Mouse (Mus musculus): Measurements from ENCODE around the gene Zbtb34. TPM values are rescaled to one million over a fixed set of nuclear protein-coding genes. Genes with fewer than 3 reads are reported as not detected.
A peak's percentile ranks its signal among the peaks of the same experiment; 100 is the strongest.

Gene Zbtb34
- polyA plus RNA-seq, 1 experiment from 2014 or later = 7.5 TPM

DNA sequence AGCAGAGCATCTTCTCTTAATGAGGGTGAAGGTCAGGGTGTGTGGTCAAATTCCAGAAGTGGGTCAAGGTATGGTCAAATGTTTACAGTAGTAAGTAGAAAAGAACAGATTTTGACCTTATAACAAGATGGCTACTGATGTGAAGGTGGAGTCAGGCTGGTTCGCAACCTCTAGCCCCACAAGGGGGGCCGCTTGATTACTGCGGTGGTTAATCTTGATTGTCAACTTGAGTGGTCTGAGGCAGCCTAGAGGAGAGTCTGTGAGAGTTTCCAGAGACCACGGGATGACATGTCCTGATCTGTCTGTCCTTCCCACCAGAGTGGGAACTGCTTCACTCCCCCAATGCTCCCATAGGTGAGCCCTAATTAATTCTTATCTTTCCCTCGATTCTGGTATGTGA lies 30.6 kb downstream of the Zbtb34 start:
- Histone ChIP-seq H3K27ac (ENCODE audit: low read length) (no peak overlapping the region), H3K36me3 (ENCODE audit: control insufficient read depth, insufficient read depth, low read length) (no peaks in the 10 kb centered on the region), H3K4me3 (replicated peaks; ENCODE audit: low read length) (no peak overlapping the region), H3K9ac (ENCODE audit: low read length) (no peak overlapping the region), H3K4me2 (ENCODE audit: low read depth, low read length) (no peak overlapping the region), H3K27me3 (ENCODE audit: control insufficient read depth, insufficient read depth, low read length) (no peaks in the 10 kb centered on the region), H3K9me3 (replicated peaks; ENCODE audit: control insufficient read depth, low read length) (no peaks in the 10 kb centered on the region), H3K4me1 (ENCODE audit: control insufficient read depth, insufficient read depth, low read length) (0 out of 2 replicates have a peak, but pooled peaks cover 3% of the 10 kb centered on the region)
- 72% methylated on average over 5 of the region's 5 CpGs for WGBS
- no peak for ATAC-seq (ENCODE audit: insufficient read depth, low FRiP score)

GRCm38 (mm10) chr2:33399091-33399490 lies 32.0 kb downstream of the Zbtb34 start:
- Histone ChIP-seq H3K4me3 (replicated peaks; ENCODE audit: low read length) (no peak overlapping the region), H3K9ac (ENCODE audit: low read length) (no peak overlapping the region), H3K4me2 (ENCODE audit: low read depth, low read length) (no peak overlapping the region), H3K9me3 (replicated peaks; ENCODE audit: control insufficient read depth, low read length) (no peaks in the 10 kb centered on the region), H3K27me3 (ENCODE audit: control insufficient read depth, insufficient read depth, low read length) (no peaks in the 10 kb centered on the region), H3K4me1 (ENCODE audit: control insufficient read depth, insufficient read depth, low read length) (0 out of 2 replicates have a peak, but pooled peaks cover 3% of the 10 kb centered on the region), H3K36me3 (ENCODE audit: control insufficient read depth, insufficient read depth, low read length) (no peaks in the 10 kb centered on the region), H3K27ac (ENCODE audit: low read length) (no peak overlapping the region)
- WGBS = 75% methylated on average over 7 of the region's 7 CpGs
- ATAC-seq (ENCODE audit: insufficient read depth, low FRiP score) = no peak

GRCm38 (mm10) chr2:33397036-33397435 lies 34.1 kb downstream of the Zbtb34 start:
- Histone ChIP-seq H3K4me2 (ENCODE audit: low read depth, low read length) (no peak overlapping the region), H3K4me3 (replicated peaks; ENCODE audit: low read length) (no peak overlapping the region), H3K27me3 (ENCODE audit: control insufficient read depth, insufficient read depth, low read length) (no peaks in the 10 kb centered on the region), H3K9ac (ENCODE audit: low read length) (no peak overlapping the region), H3K4me1 (ENCODE audit: control insufficient read depth, insufficient read depth, low read length) (0 out of 2 replicates have a peak, but pooled peaks cover under 1% of the 10 kb centered on the region), H3K36me3 (ENCODE audit: control insufficient read depth, insufficient read depth, low read length) (no peaks in the 10 kb centered on the region), H3K27ac (ENCODE audit: low read length) (no peak overlapping the region), H3K9me3 (replicated peaks; ENCODE audit: control insufficient read depth, low read length) (no peaks in the 10 kb centered on the region)
- no peak for ATAC-seq (ENCODE audit: insufficient read depth, low FRiP score)
- 52% methylated on average over 4 of the region's 4 CpGs for WGBS

- Histone ChIP-seq H3K27me3 (ENCODE audit: control insufficient read depth, insufficient read depth, low read length) (no peaks in the 10 kb centered on the region), H3K4me1 (ENCODE audit: control insufficient read depth, insufficient read depth, low read length) (no peaks in the 10 kb centered on the region), H3K4me2 (ENCODE audit: low read depth, low read length) (no peak overlapping the region), H3K9ac (ENCODE audit: low read length) (no peak overlapping the region), H3K36me3 (ENCODE audit: control insufficient read depth, insufficient read depth, low read length) (no peaks in the 10 kb centered on the region), H3K4me3 (replicated peaks; ENCODE audit: low read length) (no peak overlapping the region), H3K27ac (ENCODE audit: low read length) (no peak overlapping the region), H3K9me3 (replicated peaks; ENCODE audit: control insufficient read depth, low read length) (no peaks in the 10 kb centered on the region)
- 77% methylated on average over 2 of the region's 2 CpGs for WGBS
- ATAC-seq (ENCODE audit: insufficient read depth, low FRiP score) = no peak
Observed at GRCm38 (mm10) chr2:33395053-33395452, 36.1 kb downstream of the Zbtb34 start.

GRCm38 (mm10) chr2:33393951-33394635 lies 37.0 kb downstream of the Zbtb34 start:
- no peak overlapping the region for H3K9ac ChIP-seq (ENCODE audit: low read length)
- H3K9me3 ChIP-seq (replicated peaks; ENCODE audit: control insufficient read depth, low read length) = no peaks in the 10 kb centered on the region
- no peak overlapping the region for H3K4me2 ChIP-seq (ENCODE audit: low read depth, low read length)
- no peak for ATAC-seq (ENCODE audit: insufficient read depth, low FRiP score)
- no peaks in the 10 kb centered on the region for H3K36me3 ChIP-seq (ENCODE audit: control insufficient read depth, insufficient read depth, low read length)
- WGBS = 70% methylated on average over 11 of the region's 11 CpGs
- no peaks in the 10 kb centered on the region for H3K27me3 ChIP-seq (ENCODE audit: control insufficient read depth, insufficient read depth, low read length)
- H3K4me3 ChIP-seq (replicated peaks; ENCODE audit: low read length) = no peak overlapping the region
- no peak overlapping the region for H3K27ac ChIP-seq (ENCODE audit: low read length)
- no peaks in the 10 kb centered on the region for H3K4me1 ChIP-seq (ENCODE audit: control insufficient read depth, insufficient read depth, low read length)

DNA sequence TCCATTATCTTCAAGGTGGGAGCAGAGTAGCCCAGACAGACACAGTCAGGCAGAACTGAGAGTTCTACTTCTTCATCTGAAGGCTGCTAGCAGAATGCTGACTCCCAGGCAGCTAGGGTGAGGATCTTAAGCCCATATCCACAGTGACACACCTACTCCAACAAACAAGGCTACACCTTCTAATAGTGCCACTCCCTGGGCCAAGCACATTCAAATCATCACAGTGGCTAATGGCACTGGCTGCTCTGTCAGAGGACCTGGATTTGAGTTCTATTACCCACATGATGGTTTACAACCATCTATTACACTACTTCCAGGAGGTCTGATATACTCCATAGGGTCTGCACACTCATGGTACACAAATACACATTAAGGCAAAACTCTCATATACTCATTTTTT lies 38.1 kb downstream of the Zbtb34 start:
- no peak overlapping the region for H3K4me3 ChIP-seq (replicated peaks; ENCODE audit: low read length)
- ATAC-seq (ENCODE audit: insufficient read depth, low FRiP score) = no peak
- no peaks in the 10 kb centered on the region for H3K27me3 ChIP-seq (ENCODE audit: control insufficient read depth, insufficient read depth, low read length)
- no peak overlapping the region for H3K4me2 ChIP-seq (ENCODE audit: low read depth, low read length)
- H3K4me1 ChIP-seq (ENCODE audit: control insufficient read depth, insufficient read depth, low read length) = no peaks in the 10 kb centered on the region
- no peaks in the 10 kb centered on the region for H3K9me3 ChIP-seq (replicated peaks; ENCODE audit: control insufficient read depth, low read length)
- no peak overlapping the region for H3K27ac ChIP-seq (ENCODE audit: low read length)
- H3K9ac ChIP-seq (ENCODE audit: low read length) = no peak overlapping the region
- no peaks in the 10 kb centered on the region for H3K36me3 ChIP-seq (ENCODE audit: control insufficient read depth, insufficient read depth, low read length)

DNA sequence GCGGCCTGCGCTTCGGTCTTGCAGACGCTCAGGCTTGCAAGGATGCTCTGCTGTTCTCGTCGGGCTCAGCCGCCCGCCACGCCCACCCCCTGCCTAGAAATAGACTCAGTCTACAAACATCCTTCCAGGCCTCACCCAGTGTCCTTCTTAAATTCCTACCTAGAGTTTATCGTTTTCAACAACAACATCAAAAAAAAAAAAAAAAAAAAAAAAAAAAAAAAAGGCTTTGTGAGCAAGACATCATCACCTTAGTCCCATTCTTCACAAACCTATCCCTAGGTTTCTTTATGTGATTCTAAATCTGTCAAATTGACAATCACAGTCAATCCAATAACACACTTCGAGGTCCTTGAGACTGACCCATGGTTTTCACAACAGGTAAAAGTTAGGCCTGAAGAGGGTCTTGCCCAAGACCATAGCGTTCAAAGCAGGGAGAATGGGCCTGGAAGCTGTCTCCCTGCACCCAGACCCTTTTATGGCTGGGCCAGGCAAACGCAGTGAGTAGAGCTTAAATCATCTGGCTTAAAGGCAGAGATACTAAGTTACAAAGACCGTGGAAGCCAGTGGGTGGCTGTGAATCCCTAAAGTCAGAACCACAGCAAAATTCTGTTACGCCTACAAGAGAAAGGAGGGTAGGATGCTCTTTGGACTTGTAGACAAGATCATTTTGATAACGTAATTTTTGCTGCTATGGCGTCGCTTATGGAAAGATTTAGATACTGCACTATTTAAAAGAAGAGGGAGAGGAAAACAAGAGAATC lies 59.3 kb downstream of the Zbtb34 start:
- Histone ChIP-seq H3K4me2 (ENCODE audit: low read depth, low read length) (peak overlapping the region; percentile 68), H3K4me1 (ENCODE audit: control insufficient read depth, insufficient read depth, low read length) (peaks cover 4% of the 10 kb centered on the region), H3K27me3 (ENCODE audit: control insufficient read depth, insufficient read depth, low read length) (no peaks in the 10 kb centered on the region), H3K9me3 (replicated peaks; ENCODE audit: control insufficient read depth, low read length) (no peaks in the 10 kb centered on the region), H3K9ac (ENCODE audit: low read length) (no peak overlapping the region), H3K36me3 (ENCODE audit: control insufficient read depth, insufficient read depth, low read length) (no peaks in the 10 kb centered on the region), H3K4me3 (replicated peaks; ENCODE audit: low read length) (peak overlapping the region; percentile 81), H3K27ac (ENCODE audit: low read length) (no peak overlapping the region)
- no peak for ATAC-seq (ENCODE audit: insufficient read depth, low FRiP score)
- 32% methylated on average over 18 of the region's 18 CpGs for WGBS

GRCm38 (mm10) chr2:33370777-33371647 lies 60.1 kb downstream of the Zbtb34 start, which contains the start of gene Ralgps1:
Ralgps1 (minus strand) TSS chr2:33371486.
- peaks cover 12% of the 10 kb centered on the region for H3K4me1 ChIP-seq (ENCODE audit: control insufficient read depth, insufficient read depth, low read length)
- WGBS = 0% methylated on average over 48 of the region's 74 CpGs
- peak within 1 kb of the TSS; percentile 68 for H3K4me2 ChIP-seq (ENCODE audit: low read depth, low read length)
- no peaks in the 10 kb centered on the region for H3K36me3 ChIP-seq (ENCODE audit: control insufficient read depth, insufficient read depth, low read length)
- ATAC-seq (ENCODE audit: insufficient read depth, low FRiP score) = peak; percentile 97
- H3K27me3 ChIP-seq (ENCODE audit: control insufficient read depth, insufficient read depth, low read length) = no peaks in the 10 kb centered on the region
- peak within 1 kb of the TSS; percentile 96 for H3K27ac ChIP-seq (ENCODE audit: low read length)
- no peaks in the 10 kb centered on the region for H3K9me3 ChIP-seq (replicated peaks; ENCODE audit: control insufficient read depth, low read length)
- H3K4me3 ChIP-seq (replicated peaks; ENCODE audit: low read length) = peak within 1 kb of the TSS; percentile 81
- peak within 1 kb of the TSS; percentile 80 for H3K9ac ChIP-seq (ENCODE audit: low read length)
